8 mouse cellular contexts compared by ENCODE assay signal in the genomic region with DNA sequence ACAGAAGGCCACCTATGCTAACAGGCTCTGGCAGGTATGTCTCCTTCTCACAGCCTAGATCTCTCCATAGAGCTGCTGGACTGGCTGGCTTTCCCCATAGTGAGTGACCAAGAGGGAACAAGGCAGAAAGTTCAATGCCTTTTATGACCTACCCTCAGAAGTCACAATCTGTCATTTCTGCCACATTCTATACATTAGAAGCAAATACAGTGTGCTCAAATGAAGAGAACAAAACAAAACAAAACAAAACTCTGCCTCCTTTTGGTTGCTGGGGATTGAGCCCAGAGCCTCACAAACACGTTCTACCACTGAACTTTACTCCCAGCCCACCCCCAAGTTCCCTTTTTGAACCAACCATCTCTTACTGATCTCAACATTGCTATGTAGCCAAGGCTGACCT. TPM values are rescaled to one million over a fixed set of nuclear protein-coding genes. Genes with fewer than 3 reads are reported as not detected.
DNase-seq lines count a peak whose midpoint lies in the region; ATAC-seq and TF ChIP-seq lines count a peak whose summit lies in the region.

A gene (minus strand): TSS at position 101 of the 400 bp plus-strand sequence.

- TF ChIP-seq EP300 in heart, postnatal 0 days (IDR thresholded peaks at IDR 0.05; ENCODE audit: low read depth): no peak
- no peak for TF ChIP-seq EP300 in stomach, postnatal 0 days (optimal IDR thresholded peaks at IDR 0.05)

- H3K4me3 ChIP-seq in thymus, adult 2 months (ENCODE audit: control insufficient read depth, insufficient read depth, low read length): no peak within 1 kb of the TSS
- H3K4me3 ChIP-seq in heart, postnatal 0 days (ENCODE audit: low read depth, low read length): no peak within 1 kb of the TSS
- H3K4me3 ChIP-seq in stomach, postnatal 0 days (ENCODE audit: low read depth, low read length): no peak within 1 kb of the TSS

- H3K4me1 ChIP-seq in thymus, adult 2 months (replicated peaks; ENCODE audit: control insufficient read depth, insufficient read depth, low read length): no peaks in the 10 kb centered on the region
- no peaks in the 10 kb centered on the region for H3K4me1 ChIP-seq in heart, postnatal 0 days (ENCODE audit: control insufficient read depth, insufficient read depth)
- no peaks in the 10 kb centered on the region for H3K4me1 ChIP-seq in stomach, postnatal 0 days (replicated peaks; ENCODE audit: control insufficient read depth, insufficient read depth)

- no peaks in the 10 kb centered on the region for H3K36me3 ChIP-seq in thymus, adult 2 months (ENCODE audit: control insufficient read depth, insufficient read depth, low read length)
- no peaks in the 10 kb centered on the region for H3K36me3 ChIP-seq in heart, postnatal 0 days (replicated peaks; ENCODE audit: control insufficient read depth, insufficient read depth, low read length)
- no peaks in the 10 kb centered on the region for H3K36me3 ChIP-seq in stomach, postnatal 0 days (ENCODE audit: control insufficient read depth, insufficient read depth, low read length)

- no peaks in the 10 kb centered on the region for H3K9me3 ChIP-seq in heart, postnatal 0 days (replicated peaks; ENCODE audit: control insufficient read depth, low read length)
- no peaks in the 10 kb centered on the region for H3K9me3 ChIP-seq in stomach, postnatal 0 days (ENCODE audit: control insufficient read depth, low read length)

- no peak within 1 kb of the TSS for H3K27ac ChIP-seq in thymus, adult 2 months (ENCODE audit: control insufficient read depth, insufficient read depth, low read length)
- H3K27ac ChIP-seq in heart, postnatal 0 days (ENCODE audit: low read depth): no peak within 1 kb of the TSS
- H3K27ac ChIP-seq in stomach, postnatal 0 days (replicated peaks): no peak within 1 kb of the TSS

- no peaks in the 10 kb centered on the region for H3K27me3 ChIP-seq in thymus, adult 2 months (ENCODE audit: control insufficient read depth, insufficient read depth, low read length)
- H3K27me3 ChIP-seq in heart, postnatal 0 days (ENCODE audit: control insufficient read depth, insufficient read depth, low read length): no peaks in the 10 kb centered on the region
- H3K27me3 ChIP-seq in stomach, postnatal 0 days (ENCODE audit: control insufficient read depth, insufficient read depth, low read length): no peaks in the 10 kb centered on the region

- no peak within 1 kb of the TSS for H3K9ac ChIP-seq in heart, postnatal 0 days (replicated peaks; ENCODE audit: low read depth, low read length)
- H3K9ac ChIP-seq in stomach, postnatal 0 days (ENCODE audit: low read length): no peak within 1 kb of the TSS

- TF ChIP-seq CTCF in thymus, adult 2 months (IDR thresholded peaks at IDR 0.05; ENCODE audit: borderline replicate concordance, control insufficient read depth, extremely low read depth, insufficient read depth, low read length, poor library complexity): no peak
- TF ChIP-seq CTCF in heart, postnatal 0 days (IDR thresholded peaks at IDR 0.05; ENCODE audit: low read depth): no peak
- TF ChIP-seq CTCF in stomach, postnatal 0 days (IDR thresholded peaks at IDR 0.05; ENCODE audit: low read depth): no peak

- no peak for TF ChIP-seq POLR2A in thymus, adult 2 months (IDR thresholded peaks at IDR 0.05; ENCODE audit: control insufficient read depth, extremely low read depth, insufficient read depth, low read length, poor library complexity)

- no peak within 1 kb of the TSS for H3K4me2 ChIP-seq in heart, postnatal 0 days (ENCODE audit: low read depth, low read length)
- no peak within 1 kb of the TSS for H3K4me2 ChIP-seq in stomach, postnatal 0 days (replicated peaks; ENCODE audit: low read depth)

- intact Hi-C loops in left cerebral cortex, postnatal 4 days (cut with DNase I): no loop called here

- no peak for DNase-seq in thymus, adult 2 months
- no peak for DNase-seq in thymus, postnatal 14 days
- DNase-seq in heart, postnatal 0 days (ENCODE audit: low spot score): no peak
- DNase-seq in left cerebral cortex, postnatal 4 days: no peak
- no peak for DNase-seq in stomach, postnatal 0 days (ENCODE audit: low spot score)
- DNase-seq in cerebellum, postnatal 14 days: no peak
- no peak for DNase-seq in kidney, adult 9 months

- WGBS in thymus, adult 2 months: 66% methylated on average over 1 of the region's 1 CpGs
- WGBS in heart, postnatal 0 days: 59% methylated on average over 1 of the region's 1 CpGs
- 67% methylated on average over 1 of the region's 1 CpGs for WGBS in stomach, postnatal 0 days

- ATAC-seq in erythroid progenitor cell, adult 5-6 weeks (replicated peaks; ENCODE audit: low FRiP score, poor library complexity, severe bottlenecking): no peak
- no peak for ATAC-seq in heart, postnatal 0 days (ENCODE audit: insufficient read depth, low read depth)
- no peak for ATAC-seq in stomach, postnatal 0 days (ENCODE audit: low FRiP score, low TSS enrichment)

RNA-seq across cellular contexts. Expression of the gene that starts here (rescaled TPM):
- polyA plus RNA-seq in thymus, adult 2 months (2012; rRNA removed): 12.3 and 13.8 TPM in 2 replicates
- 8.6 and 12.6 TPM in 2 replicates for total RNA-seq in erythroid progenitor cell, adult 5-6 weeks (2015; ENCODE audit: low replicate concordance)
- total RNA-seq in erythroid progenitor cell, adult 5-6 weeks (2017; ENCODE audit: low replicate concordance): 10.1 and 12.8 TPM in 2 replicates
- total RNA-seq in heart, postnatal 0 days (2014; rRNA removed; ENCODE audit: low replicate concordance): 14.7 and 34.9 TPM in 2 replicates
- 49.1 and 52.9 TPM in 2 replicates for polyA plus RNA-seq in heart, postnatal 0 days (2015; fragmentation: Nextera tagmentation; extraction: Ambion mirVana)
- total RNA-seq in left cerebral cortex, postnatal 4 days (2021): 100 to 1,000 TPM; 141 to 143 TPM
- 27.1 and 27.4 TPM in 2 replicates for polyA plus RNA-seq in stomach, postnatal 0 days (2015; fragmentation: Nextera tagmentation; extraction: Ambion mirVana)
